Mouse (Mus musculus): Measurements from ENCODE around the gene Coro1b. TPM values are rescaled to one million over a fixed set of nuclear protein-coding genes. Genes with fewer than 3 reads are reported as not detected.

The Coro1b gene
- polyA plus RNA-seq, 1 experiment from 2014 or later: 134 TPM

DNA sequence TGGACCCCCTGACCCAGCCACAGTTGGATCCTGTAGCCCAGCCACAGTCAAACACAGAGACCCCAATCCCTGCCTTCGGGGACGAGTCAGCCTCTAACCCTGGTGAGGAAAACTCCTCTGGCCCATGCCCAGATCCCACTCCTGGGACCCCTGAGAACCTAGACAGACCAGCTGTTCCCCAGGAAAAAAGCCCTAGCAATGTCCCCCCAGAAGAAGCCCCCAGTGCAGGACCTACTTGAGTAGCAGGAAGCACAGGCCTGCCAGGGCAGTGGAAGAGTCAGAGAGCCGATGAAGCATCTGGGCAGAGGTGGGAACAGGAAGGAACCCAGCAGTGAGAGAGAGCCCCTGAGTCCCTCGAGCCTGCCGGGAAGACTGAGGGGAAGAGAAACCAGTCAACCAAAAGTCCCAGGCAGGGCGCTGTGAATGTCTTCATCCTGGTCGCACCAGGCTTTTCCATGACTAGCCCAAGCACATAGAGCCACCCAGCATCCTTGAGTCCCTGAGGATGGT lies 4.6 kb upstream of the Coro1b start, which contains the start of gene Cabp4:
Gene Cabp4, minus strand, starts transcription at position 275 of the 510 bp plus-strand sequence.
- peaks cover 1% of the 10 kb centered on the region; the same call in 1 of the 2 replicates for H3K4me1 ChIP-seq (ENCODE audit: control insufficient read depth, insufficient read depth, low read length)
- WGBS: 71% methylated on average over 7 of the region's 7 CpGs
- H3K4me2 ChIP-seq (ENCODE audit: low read depth, low read length): no peak within 1 kb of the TSS

DNA sequence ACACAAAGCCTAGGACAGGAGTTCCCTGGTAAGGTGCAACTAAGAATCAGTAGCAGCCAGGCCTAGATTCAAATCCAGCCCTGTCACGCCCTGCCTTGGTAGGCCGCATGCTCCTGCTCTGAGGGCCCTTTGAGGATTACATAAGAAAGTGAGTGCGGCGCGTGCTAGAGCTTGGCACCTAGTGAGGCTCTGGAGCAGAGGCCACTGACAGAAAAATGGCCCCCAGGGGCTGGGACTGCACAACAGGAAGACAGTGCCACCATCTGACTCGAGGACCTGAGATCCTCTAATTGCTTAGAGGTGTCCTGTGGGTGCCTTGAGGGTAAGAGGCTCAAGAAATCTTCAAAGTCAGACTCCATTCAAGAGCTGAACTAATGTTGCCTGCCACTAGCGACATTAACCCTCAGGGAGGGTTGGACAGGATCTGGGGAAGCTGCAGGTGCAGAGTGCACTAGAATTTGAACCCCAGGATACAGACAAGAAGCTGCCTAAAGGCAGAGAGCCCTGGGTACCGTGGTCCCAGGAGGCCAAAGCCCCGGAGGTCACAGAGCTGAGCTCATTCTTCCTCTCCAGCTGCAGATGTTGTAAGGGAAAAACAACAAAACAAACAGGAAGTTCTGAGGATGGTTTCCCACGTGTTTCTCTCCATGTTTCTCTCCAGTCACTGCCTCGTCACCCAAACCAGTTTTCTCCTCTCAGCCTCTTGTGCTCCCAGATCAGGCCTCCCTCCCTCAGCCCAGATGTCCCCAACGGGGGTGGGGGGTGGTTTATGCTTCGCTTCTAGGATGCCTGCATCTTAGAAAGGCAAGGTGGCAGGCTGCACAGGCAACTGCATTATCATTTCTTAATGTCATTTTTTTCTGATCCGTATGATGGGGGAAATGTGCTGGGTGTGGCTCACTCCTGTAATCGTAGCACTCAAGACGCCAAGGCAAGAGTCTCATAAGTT lies 3.6 kb upstream of the Coro1b start:
- Histone ChIP-seq H3K27me3 (ENCODE audit: control insufficient read depth, insufficient read depth, low read length) (no peaks in the 10 kb centered on the region), H3K4me1 (ENCODE audit: control insufficient read depth, insufficient read depth, low read length) (peaks cover 8% of the 10 kb centered on the region), H3K4me3 (ENCODE audit: low read length) (no peak overlapping the region), H3K4me2 (ENCODE audit: low read depth, low read length) (no peak overlapping the region), H3K36me3 (ENCODE audit: control insufficient read depth, insufficient read depth) (no peaks in the 10 kb centered on the region), H3K9me3 (replicated peaks; ENCODE audit: control insufficient read depth, low read length) (no peaks in the 10 kb centered on the region; the same call in 1 of the 2 replicates), H3K9ac (ENCODE audit: low read length) (no peak overlapping the region), H3K27ac (ENCODE audit: low read length) (peak overlapping the region; percentile 60)
- WGBS: 72% methylated on average over 16 of the region's 16 CpGs
- no peak for ATAC-seq (replicated peaks; ENCODE audit: extremely low read depth, insufficient read depth, low FRiP score)

More for the DNA sequence above, 4.6 kb upstream of the Coro1b start, which contains the start of gene Cabp4:
- Histone ChIP-seq H3K27me3 (ENCODE audit: control insufficient read depth, insufficient read depth, low read length) (no peaks in the 10 kb centered on the region), H3K4me3 (ENCODE audit: low read length) (no peak within 1 kb of the TSS), H3K9ac (ENCODE audit: low read length) (no peak within 1 kb of the TSS), H3K9me3 (replicated peaks; ENCODE audit: control insufficient read depth, low read length) (no peaks in the 10 kb centered on the region; the same call in 1 of the 2 replicates), H3K36me3 (ENCODE audit: control insufficient read depth, insufficient read depth) (no peaks in the 10 kb centered on the region), H3K27ac (ENCODE audit: low read length) (peak within 1 kb of the TSS; percentile 60)
- ATAC-seq (replicated peaks; ENCODE audit: extremely low read depth, insufficient read depth, low FRiP score): no peak

DNA sequence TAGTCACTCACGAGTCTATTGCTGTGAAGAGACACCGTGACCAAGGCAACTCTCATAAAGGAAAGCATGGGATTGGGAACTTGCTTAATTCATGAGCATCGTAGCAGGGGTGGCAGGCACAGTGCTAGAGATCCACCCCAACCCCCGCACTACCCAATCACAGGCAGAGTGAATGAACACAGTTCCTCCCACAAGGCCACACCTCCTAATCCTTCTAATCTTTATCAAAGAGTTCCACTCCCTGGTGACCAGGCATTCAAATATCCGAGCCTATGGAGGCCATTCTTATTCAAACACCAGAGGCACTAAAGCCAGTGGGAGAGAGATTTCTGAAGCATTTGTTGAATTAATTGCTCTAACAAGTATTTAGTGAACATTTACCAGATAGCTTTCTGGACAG lies 2.5 kb upstream of the Coro1b start:
- WGBS: 89% methylated on average over 5 of the region's 5 CpGs
- ATAC-seq (replicated peaks; ENCODE audit: extremely low read depth, insufficient read depth, low FRiP score): no peak

DNA sequence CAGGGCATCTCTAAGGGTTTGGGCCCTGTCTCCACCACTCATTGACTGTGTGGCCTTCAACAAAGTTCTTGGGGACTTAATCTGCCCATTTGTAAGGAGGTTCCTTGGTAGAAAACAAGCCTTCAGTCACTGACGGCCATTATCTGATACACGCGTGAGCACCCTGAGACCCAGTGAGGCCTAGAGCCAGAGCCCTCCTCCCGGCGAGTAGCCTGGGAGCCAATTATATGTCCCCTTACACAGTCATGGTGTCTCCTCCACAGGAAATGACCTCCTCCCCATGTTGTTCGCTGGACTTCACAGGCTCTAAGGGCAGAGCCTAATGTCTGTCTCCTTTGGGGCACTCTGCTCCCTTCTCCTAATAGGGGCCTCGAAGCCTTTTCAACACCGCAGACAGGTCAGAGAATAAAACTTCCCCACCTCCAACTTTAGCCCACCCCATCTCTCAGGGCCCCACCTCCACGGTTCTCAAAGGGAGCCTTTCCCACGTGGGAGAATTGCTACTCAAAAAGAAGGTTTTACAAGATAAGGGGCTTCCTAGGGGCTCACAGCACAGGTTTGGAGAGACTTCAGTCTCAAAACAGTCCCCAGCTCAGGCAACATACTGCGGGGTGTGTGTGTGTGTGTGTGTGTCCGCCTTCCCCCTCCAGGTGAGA lies 1.9 kb upstream of the Coro1b start:
- WGBS: 60% methylated on average over 12 of the region's 12 CpGs
- Histone ChIP-seq H3K4me1 (ENCODE audit: control insufficient read depth, insufficient read depth, low read length) (peaks cover 9% of the 10 kb centered on the region), H3K4me3 (ENCODE audit: low read length) (no peak overlapping the region), H3K9ac (ENCODE audit: low read length) (no peak overlapping the region), H3K9me3 (replicated peaks; ENCODE audit: control insufficient read depth, low read length) (no peaks in the 10 kb centered on the region; the same call in 1 of the 2 replicates), H3K4me2 (ENCODE audit: low read depth, low read length) (no peak overlapping the region), H3K27ac (ENCODE audit: low read length) (no peak overlapping the region), H3K36me3 (ENCODE audit: control insufficient read depth, insufficient read depth) (peaks cover 8% of the 10 kb centered on the region), H3K27me3 (ENCODE audit: control insufficient read depth, insufficient read depth, low read length) (no peaks in the 10 kb centered on the region)
- ATAC-seq (replicated peaks; ENCODE audit: extremely low read depth, insufficient read depth, low FRiP score): no peak

More for the DNA sequence above, 2.5 kb upstream of the Coro1b start:
- Histone ChIP-seq H3K9ac (ENCODE audit: low read length) (no peak overlapping the region), H3K9me3 (replicated peaks; ENCODE audit: control insufficient read depth, low read length) (no peaks in the 10 kb centered on the region; the same call in 1 of the 2 replicates), H3K4me1 (ENCODE audit: control insufficient read depth, insufficient read depth, low read length) (peaks cover 9% of the 10 kb centered on the region), H3K27me3 (ENCODE audit: control insufficient read depth, insufficient read depth, low read length) (no peaks in the 10 kb centered on the region), H3K4me2 (ENCODE audit: low read depth, low read length) (no peak overlapping the region), H3K36me3 (ENCODE audit: control insufficient read depth, insufficient read depth) (peaks cover 4% of the 10 kb centered on the region), H3K4me3 (ENCODE audit: low read length) (no peak overlapping the region), H3K27ac (ENCODE audit: low read length) (no peak overlapping the region)

DNA sequence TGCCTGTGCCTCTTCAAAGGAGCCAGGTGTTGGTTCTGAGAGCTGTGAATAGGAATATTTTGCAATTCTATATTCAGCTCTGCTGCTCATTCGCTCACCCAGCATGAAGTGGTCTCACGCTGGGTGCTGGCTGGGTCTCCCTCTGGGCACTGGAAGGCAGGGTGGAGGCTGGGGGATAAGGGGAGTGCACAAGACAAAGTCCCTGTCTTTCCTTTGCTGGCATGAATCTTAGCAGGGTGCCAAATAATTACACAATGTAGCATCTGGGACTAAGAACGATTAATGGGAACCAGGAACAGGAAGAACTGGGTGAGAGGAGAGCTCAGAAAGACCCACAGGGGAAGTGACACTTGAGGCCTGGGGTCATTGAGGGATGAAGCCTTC lies 1.4 kb upstream of the Coro1b start:
- H3K9me3 ChIP-seq (replicated peaks; ENCODE audit: control insufficient read depth, low read length): no peaks in the 10 kb centered on the region; the same call in 1 of the 2 replicates

DNA sequence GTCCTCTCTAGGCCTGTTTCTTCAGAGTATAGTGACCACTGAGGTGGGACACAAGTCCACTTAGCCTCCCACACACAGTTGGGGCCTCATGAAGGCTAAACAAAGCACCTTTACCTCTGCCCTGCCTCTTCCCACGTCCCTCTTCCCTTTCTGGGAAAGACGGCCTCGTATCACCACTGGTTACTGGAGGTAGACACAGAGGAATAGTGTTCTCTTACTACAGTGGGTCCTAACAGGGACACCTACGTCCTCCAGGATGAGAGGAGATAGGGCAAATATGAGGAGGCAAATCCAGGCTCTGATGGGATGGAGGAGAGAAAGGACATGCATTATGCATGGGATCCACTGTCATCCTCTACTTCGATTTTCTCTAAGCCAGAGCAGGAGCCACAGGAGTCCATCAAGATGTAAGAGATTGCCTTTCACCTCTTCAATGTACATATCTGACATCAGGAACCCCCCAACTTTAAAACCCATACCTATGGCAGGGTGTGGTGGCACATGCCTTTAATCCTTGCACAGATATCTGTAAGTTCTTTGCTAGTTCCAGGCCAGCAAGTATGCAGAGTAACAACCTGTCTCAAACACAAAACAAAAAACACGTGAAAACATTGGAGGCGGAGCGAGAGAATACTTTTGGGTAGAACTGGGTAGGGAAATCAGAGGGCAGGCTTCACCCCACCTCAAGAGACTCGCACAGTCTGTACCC lies 483 bp upstream of the Coro1b start:
- 39% methylated on average over 9 of the region's 9 CpGs for WGBS
- Histone ChIP-seq H3K36me3 (ENCODE audit: control insufficient read depth, insufficient read depth) (peaks cover 12% of the 10 kb centered on the region), H3K9ac (ENCODE audit: low read length) (peak overlapping the region; percentile 48), H3K9me3 (replicated peaks; ENCODE audit: control insufficient read depth, low read length) (no peaks in the 10 kb centered on the region; the same call in 1 of the 2 replicates), H3K4me1 (ENCODE audit: control insufficient read depth, insufficient read depth, low read length) (peaks cover 12% of the 10 kb centered on the region), H3K4me3 (ENCODE audit: low read length) (peak overlapping the region; percentile 83), H3K27me3 (ENCODE audit: control insufficient read depth, insufficient read depth, low read length) (no peaks in the 10 kb centered on the region), H3K27ac (ENCODE audit: low read length) (peak overlapping the region; percentile 54), H3K4me2 (ENCODE audit: low read depth, low read length) (peak overlapping the region; percentile 76)
- ATAC-seq (replicated peaks; ENCODE audit: extremely low read depth, insufficient read depth, low FRiP score): no peak

More for the DNA sequence above, 1.4 kb upstream of the Coro1b start:
- no peaks in the 10 kb centered on the region for H3K27me3 ChIP-seq (ENCODE audit: control insufficient read depth, insufficient read depth, low read length)
- 52% methylated on average over 3 of the region's 3 CpGs for WGBS
- H3K4me3 ChIP-seq (ENCODE audit: low read length): no peak overlapping the region
- H3K4me2 ChIP-seq (ENCODE audit: low read depth, low read length): no peak overlapping the region
- H3K9ac ChIP-seq (ENCODE audit: low read length): no peak overlapping the region
- peaks cover 8% of the 10 kb centered on the region for H3K36me3 ChIP-seq (ENCODE audit: control insufficient read depth, insufficient read depth)
- ATAC-seq (replicated peaks; ENCODE audit: extremely low read depth, insufficient read depth, low FRiP score): no peak
- no peak overlapping the region for H3K27ac ChIP-seq (ENCODE audit: low read length)
- peaks cover 12% of the 10 kb centered on the region for H3K4me1 ChIP-seq (ENCODE audit: control insufficient read depth, insufficient read depth, low read length)

DNA sequence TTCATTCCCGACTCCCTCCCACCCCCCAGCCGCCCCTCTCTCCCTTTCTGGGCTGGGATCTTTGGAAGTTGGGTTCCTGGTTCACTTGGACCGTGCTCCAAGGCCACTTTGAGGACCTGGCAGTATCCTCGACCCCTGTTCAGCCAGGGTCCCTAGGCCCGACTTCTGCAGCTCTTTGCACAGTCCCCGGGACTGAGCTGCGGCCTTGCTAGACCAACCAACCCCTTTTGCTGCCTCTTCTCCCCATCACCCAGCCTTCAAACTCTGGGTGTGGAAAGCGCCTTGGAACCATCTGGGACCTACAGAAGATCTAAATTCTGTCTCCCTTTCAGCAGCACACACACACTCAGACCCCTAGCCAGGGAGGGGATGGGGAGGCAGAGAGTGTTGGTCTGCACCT lies 400 bp downstream of the Coro1b start:
- H3K27me3 ChIP-seq (ENCODE audit: control insufficient read depth, insufficient read depth, low read length): no peaks in the 10 kb centered on the region
- ATAC-seq (replicated peaks; ENCODE audit: extremely low read depth, insufficient read depth, low FRiP score): peak; percentile 21; the same call in 1 of the 2 replicates

DNA sequence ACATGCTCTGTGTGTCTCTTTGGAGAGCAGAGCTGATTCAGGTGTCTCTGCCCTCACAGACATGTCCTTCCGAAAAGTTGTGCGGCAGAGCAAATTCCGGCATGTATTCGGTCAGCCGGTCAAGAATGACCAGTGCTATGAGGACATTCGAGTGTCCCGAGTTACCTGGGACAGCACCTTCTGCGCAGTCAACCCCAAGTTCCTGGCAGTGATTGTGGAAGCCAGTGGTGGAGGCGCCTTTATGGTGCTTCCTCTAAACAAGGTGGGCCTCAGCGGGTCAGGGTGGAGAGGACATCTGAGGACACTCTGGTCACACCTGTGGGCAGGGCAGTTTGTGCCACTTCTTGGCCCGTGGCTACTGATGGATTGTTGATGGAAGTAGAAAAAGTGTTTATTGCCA lies 864 bp downstream of the Coro1b start:
- Histone ChIP-seq H3K9ac (ENCODE audit: low read length) (peak overlapping the region; percentile 95), H3K27me3 (ENCODE audit: control insufficient read depth, insufficient read depth, low read length) (no peaks in the 10 kb centered on the region), H3K36me3 (ENCODE audit: control insufficient read depth, insufficient read depth) (peaks cover 12% of the 10 kb centered on the region), H3K4me2 (ENCODE audit: low read depth, low read length) (peak overlapping the region; percentile 76), H3K4me1 (ENCODE audit: control insufficient read depth, insufficient read depth, low read length) (peaks cover 12% of the 10 kb centered on the region), H3K9me3 (replicated peaks; ENCODE audit: control insufficient read depth, low read length) (no peaks in the 10 kb centered on the region; the same call in 1 of the 2 replicates), H3K27ac (ENCODE audit: low read length) (peak overlapping the region; percentile 82; the same call in 1 of the 2 replicates), H3K4me3 (ENCODE audit: low read length) (peak overlapping the region; percentile 83)
- WGBS: 80% methylated on average over 11 of the region's 11 CpGs
- ATAC-seq (replicated peaks; ENCODE audit: extremely low read depth, insufficient read depth, low FRiP score): no peak

More for the DNA sequence above, 400 bp downstream of the Coro1b start:
- peak overlapping the region; percentile 95 for H3K9ac ChIP-seq (ENCODE audit: low read length)
- WGBS: 2% methylated on average over 7 of the region's 8 CpGs
- peaks cover 12% of the 10 kb centered on the region for H3K36me3 ChIP-seq (ENCODE audit: control insufficient read depth, insufficient read depth)
- H3K4me1 ChIP-seq (ENCODE audit: control insufficient read depth, insufficient read depth, low read length): peaks cover 12% of the 10 kb centered on the region
- H3K9me3 ChIP-seq (replicated peaks; ENCODE audit: control insufficient read depth, low read length): no peaks in the 10 kb centered on the region; the same call in 1 of the 2 replicates
- H3K4me2 ChIP-seq (ENCODE audit: low read depth, low read length): peak overlapping the region; percentile 76
- H3K4me3 ChIP-seq (ENCODE audit: low read length): peak overlapping the region; percentile 83
- peak overlapping the region; percentile 82 for H3K27ac ChIP-seq (ENCODE audit: low read length)

All from heart, embryonic 16.5 days (tissue).